Mouse (Mus musculus) lung, embryonic 16.5 days (tissue): ENCODE results near the gene Ankrd54. TPM values are rescaled to one million over a fixed set of nuclear protein-coding genes. Genes with fewer than 3 reads are reported as not detected.

Experiments used
- ATAC-seq: fragments of 200-750 bp; cut with Nextera tagmentation; 2 replicates; pipeline ENCODE4 v1.8.0; 2017; ENCODE audit warnings: low read depth, mild to moderate bottlenecking, moderate library complexity
- H3K27ac ChIP-seq: fragments of 300-500 bp; sonication (generic); 2 replicates; pipeline ENCODE4 v1.5.1; 2014; ENCODE audit warnings: mild to moderate bottlenecking, control low read depth, low read length
- H3K27me3 ChIP-seq: fragments of 300-500 bp; sonication (generic); 2 replicates; pipeline ENCODE4 v1.6.1; 2014; ENCODE audit warnings: low read depth, low read length, mixed read lengths; ENCODE audit not compliant: control insufficient read depth, insufficient read depth
- H3K36me3 ChIP-seq: fragments of 300-500 bp; sonication (generic); 2 replicates; pipeline ENCODE4 v1.6.1; 2014; ENCODE audit warnings: low read length; ENCODE audit not compliant: control insufficient read depth, insufficient read depth
- H3K4me1 ChIP-seq: fragments of 300-500 bp; sonication (generic); replicated peaks from 2 replicates; pipeline ENCODE4 v1.6.1; 2014; ENCODE audit warnings: low read length, mixed read lengths; ENCODE audit not compliant: control insufficient read depth, insufficient read depth
- H3K4me2 ChIP-seq: fragments of 300-500 bp; sonication (generic); 2 replicates; pipeline ENCODE4 v1.6.1; 2014; ENCODE audit warnings: low read depth, low read length, control low read depth
- H3K4me3 ChIP-seq: fragments of 300-500 bp; sonication (generic); 2 replicates; pipeline ENCODE4 v1.5.1; 2014; ENCODE audit warnings: mild to moderate bottlenecking, low read length, control low read depth
- H3K9ac ChIP-seq: fragments of 300-500 bp; sonication (generic); 2 replicates; pipeline ENCODE4 v1.6.1; 2014; ENCODE audit warnings: low read length, control low read depth
- H3K9me3 ChIP-seq: fragments of 300-500 bp; sonication (generic); 2 replicates; pipeline ENCODE4 v1.6.1; 2016; ENCODE audit warnings: low read length; ENCODE audit not compliant: control insufficient read depth
- WGBS: fragments of 180-500 bp; shearing (Covaris S2); extraction: QIAGEN DNeasy Blood & Tissue Kit; methylation state at CpG from one replicate; pipeline ENCODE4 v1.1.7; 2014; 5-methylcytosine and 5-hydroxymethylcytosine counted together
- polyA plus RNA-seq: library from polyadenylated mRNA; unstranded; fragments of >200 nt; fragmentation: Nextera tagmentation; extraction: Ambion mirVana; gene quantifications from 2 replicates; pipeline ENCODE4 v1.2.1, GENCODE M21; 2015

Ankrd54 gene
- polyA plus RNA-seq, 1 experiment from 2014 or later, result 52.6 TPM

DNA sequence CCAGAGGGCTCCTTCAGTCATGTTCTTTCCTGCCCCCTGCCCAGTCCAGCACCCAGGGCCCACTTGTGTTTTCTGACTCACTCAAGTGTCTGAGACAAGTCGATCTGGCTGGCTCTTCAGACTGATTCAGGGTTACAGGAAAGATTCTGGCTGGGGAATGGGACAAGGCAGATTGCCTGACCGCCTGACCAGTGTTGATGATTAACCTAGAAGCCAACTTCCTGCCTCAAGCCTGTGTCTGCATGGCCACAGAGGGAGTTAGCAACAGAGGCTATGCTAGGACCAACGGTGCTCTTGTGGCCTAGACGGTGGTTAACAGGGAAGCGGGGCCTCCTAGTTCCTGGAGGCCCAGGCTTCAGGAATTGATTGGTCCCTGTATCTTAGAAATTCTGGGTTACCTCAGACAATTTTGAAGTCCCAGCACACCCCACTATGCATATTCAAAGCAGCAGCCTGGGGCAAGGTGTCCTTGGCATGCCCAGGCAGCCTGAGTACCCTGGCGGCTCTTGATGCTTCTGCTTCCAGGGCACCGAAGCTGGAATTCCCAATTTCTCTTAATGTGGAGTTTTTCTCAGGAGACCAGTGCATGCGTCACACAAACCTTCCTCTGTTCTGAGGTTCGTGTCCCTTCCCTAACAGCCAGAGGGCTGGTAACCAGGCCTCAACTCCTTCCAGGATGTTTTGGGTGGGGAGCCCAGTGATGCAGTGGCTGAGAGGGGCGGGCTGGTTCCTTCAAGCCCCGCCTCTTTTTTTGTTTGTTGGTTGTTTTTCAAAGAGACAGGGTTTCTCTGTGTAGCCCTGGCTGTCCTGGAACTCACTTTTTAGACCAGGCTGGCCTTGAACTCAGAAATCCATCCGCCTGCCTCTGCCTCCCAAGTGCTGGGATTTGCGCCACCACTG is 11.0 kb downstream of the Ankrd54 start:
- WGBS, result 55% methylated on average over 13 of the region's 13 CpGs
- peaks cover 31% of the 10 kb centered on the region for H3K36me3 ChIP-seq
- peak; percentile 56 for ATAC-seq
- peaks cover 5% of the 10 kb centered on the region for H3K4me1 ChIP-seq
- no peak overlapping the region for H3K4me3 ChIP-seq
- H3K9ac ChIP-seq, result no peak overlapping the region
- H3K27me3 ChIP-seq, result no peaks in the 10 kb centered on the region
- H3K9me3 ChIP-seq, result no peaks in the 10 kb centered on the region
- H3K4me2 ChIP-seq, result no peak overlapping the region
- peak overlapping the region; percentile 74 for H3K27ac ChIP-seq

DNA sequence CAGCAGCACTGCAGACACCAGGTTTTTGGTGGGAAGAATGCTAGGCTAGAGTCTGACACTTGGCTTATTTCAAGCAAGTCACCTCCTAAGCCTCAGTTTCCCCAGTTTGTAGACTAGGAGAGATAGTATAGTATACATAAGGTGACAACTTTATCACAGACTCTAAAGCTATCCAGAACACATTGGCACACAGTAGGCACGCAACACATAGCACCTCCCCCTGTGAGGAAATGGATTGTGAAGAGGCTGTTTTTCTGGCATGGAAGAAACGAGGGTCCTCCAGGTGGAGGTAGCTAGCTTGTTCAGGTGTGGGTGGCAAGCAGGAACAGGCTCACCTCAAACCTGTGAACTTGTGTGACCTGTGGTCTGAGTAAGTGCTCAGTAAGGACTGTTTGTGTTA is 11.7 kb downstream of the Ankrd54 start:
- Histone ChIP-seq H3K27me3 (no peaks in the 10 kb centered on the region), H3K4me2 (no peak overlapping the region), H3K4me3 (no peak overlapping the region), H3K4me1 (peaks cover 5% of the 10 kb centered on the region), H3K27ac (peak overlapping the region; percentile 74), H3K36me3 (peaks cover 28% of the 10 kb centered on the region), H3K9me3 (no peaks in the 10 kb centered on the region), H3K9ac (no peak overlapping the region)
- 48% methylated on average over 2 of the region's 2 CpGs for WGBS
- no peak; the same call in 1 of the 2 replicates for ATAC-seq

DNA sequence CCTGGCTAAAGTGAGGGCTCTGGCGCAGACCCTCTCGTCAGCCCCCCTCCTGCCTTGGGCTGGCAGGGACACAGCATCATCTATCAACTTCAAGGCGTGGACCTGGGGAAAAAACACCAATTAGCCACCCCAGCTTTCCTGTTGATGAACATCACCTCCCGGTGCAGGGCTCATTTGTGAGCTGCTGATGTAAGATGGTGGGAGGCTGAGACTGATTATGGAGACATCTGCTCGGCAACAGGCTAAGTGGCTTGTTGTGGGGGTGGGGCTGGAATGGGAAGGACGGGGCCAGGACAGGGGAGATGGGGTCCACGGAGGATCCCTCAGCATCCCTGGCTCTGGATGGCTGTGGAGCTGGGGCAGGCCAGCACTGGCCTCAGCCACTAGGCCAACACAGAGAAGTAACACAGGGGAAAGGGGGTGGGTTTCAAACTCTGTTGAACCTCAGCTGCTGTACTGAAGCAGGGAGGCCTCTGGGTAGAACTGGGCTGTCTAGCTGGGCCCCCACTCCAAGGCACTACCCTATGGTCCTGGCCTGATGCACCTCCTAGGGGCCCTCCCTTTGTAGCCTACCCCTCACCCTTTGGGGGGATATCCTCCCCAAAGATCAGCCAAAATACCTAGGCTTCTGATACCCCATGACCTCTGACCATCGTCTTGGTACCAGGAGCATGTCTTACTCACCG is 12.4 kb downstream of the Ankrd54 start:
- H3K36me3 ChIP-seq, result peaks cover 22% of the 10 kb centered on the region
- H3K27ac ChIP-seq, result no peak overlapping the region
- H3K4me1 ChIP-seq, result peaks cover 5% of the 10 kb centered on the region
- WGBS, result 48% methylated on average over 9 of the region's 9 CpGs
- H3K9me3 ChIP-seq, result no peaks in the 10 kb centered on the region
- no peak for ATAC-seq
- H3K4me2 ChIP-seq, result no peak overlapping the region
- H3K4me3 ChIP-seq, result no peak overlapping the region
- no peaks in the 10 kb centered on the region for H3K27me3 ChIP-seq
- no peak overlapping the region for H3K9ac ChIP-seq

DNA sequence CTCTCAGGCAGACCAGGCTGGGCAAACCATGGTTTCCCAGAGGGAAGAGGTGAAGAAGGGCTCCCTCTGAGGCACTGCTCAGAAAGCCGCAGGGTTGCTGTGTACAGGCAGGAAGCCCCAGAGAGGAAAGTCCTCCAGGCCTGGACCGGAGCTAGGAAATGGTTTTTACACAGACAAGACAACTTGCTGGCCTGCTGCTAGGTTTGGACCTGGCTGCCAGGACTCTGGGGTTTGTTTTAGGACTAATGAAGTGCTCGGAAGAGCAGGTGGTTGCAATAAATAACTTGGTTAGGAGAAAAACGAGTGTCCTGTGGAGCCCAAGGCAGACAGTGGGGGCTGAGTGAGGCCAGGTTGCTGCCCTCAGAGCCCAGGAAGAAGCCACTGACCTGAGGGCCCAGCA is 14.5 kb downstream of the Ankrd54 start:
- no peak for ATAC-seq
- peaks cover 7% of the 10 kb centered on the region for H3K4me1 ChIP-seq

DNA sequence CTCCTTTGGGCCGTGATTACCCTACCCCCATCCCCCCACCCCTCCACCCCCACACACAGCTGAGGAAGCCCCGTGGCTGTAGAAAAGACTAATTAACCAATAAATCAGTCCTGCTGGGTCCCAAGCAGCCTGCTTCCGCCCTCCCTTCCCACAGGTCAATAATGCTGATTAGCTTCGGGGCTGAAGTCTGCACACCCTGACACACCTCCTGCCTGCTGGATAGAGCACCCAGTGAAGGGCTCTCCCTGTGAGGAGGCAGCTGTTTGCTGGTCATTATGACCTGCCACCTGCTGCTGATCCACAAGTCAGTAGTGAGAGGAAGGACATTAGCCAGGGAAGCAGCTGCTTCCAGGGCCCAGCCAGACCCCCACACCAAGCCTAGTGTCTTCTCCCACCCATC is 17.9 kb downstream of the Ankrd54 start:
- WGBS, result 24% methylated on average over 4 of the region's 4 CpGs
- Histone ChIP-seq H3K4me2 (no peak overlapping the region), H3K27me3 (peaks cover 33% of the 10 kb centered on the region), H3K4me1 (peaks cover 16% of the 10 kb centered on the region), H3K4me3 (no peak overlapping the region), H3K36me3 (no peaks in the 10 kb centered on the region), H3K27ac (no peak overlapping the region), H3K9ac (no peak overlapping the region), H3K9me3 (no peaks in the 10 kb centered on the region)
- no peak for ATAC-seq

More for the DNA sequence above, 14.5 kb downstream of the Ankrd54 start:
- H3K36me3 ChIP-seq, result peaks cover 4% of the 10 kb centered on the region; the same call in 1 of the 2 replicates
- no peak overlapping the region for H3K4me3 ChIP-seq
- H3K9ac ChIP-seq, result no peak overlapping the region
- H3K4me2 ChIP-seq, result no peak overlapping the region
- H3K27me3 ChIP-seq, result peaks cover 10% of the 10 kb centered on the region
- 57% methylated on average over 4 of the region's 4 CpGs for whole genome bisulfite sequencing
- no peaks in the 10 kb centered on the region for H3K9me3 ChIP-seq
- H3K27ac ChIP-seq, result no peak overlapping the region

DNA sequence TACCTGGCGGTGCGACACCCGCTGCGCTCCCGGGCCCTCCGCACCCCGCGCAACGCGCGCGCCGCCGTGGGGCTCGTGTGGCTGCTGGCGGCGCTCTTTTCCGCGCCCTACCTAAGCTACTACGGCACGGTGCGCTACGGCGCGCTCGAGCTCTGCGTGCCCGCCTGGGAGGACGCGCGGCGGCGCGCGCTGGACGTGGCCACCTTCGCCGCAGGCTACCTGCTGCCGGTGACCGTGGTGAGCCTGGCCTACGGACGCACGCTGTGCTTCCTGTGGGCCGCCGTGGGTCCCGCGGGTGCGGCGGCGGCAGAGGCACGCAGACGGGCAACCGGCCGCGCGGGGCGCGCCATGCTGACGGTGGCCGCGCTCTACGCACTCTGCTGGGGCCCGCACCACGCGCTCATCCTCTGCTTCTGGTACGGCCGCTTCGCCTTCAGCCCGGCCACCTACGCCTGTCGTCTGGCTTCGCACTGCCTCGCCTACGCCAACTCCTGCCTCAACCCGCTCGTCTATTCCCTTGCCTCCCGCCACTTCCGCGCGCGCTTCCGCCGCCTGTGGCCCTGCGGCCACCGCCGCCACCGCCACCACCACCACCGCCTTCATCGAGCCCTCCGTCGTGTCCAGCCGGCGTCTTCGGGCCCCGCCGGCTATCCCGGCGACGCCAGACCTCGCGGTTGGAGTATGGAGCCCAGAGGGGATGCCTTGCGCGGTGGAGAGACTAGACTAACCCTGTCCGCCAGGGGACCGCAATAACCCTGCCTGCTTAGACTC is 19.8 kb downstream of the Ankrd54 start:
- Histone ChIP-seq H3K27me3 (peaks cover 36% of the 10 kb centered on the region), H3K4me2 (peak overlapping the region; percentile 99), H3K4me3 (peak overlapping the region; percentile 59), H3K4me1 (peaks cover 17% of the 10 kb centered on the region), H3K9ac (peak overlapping the region; percentile 62), H3K9me3 (no peaks in the 10 kb centered on the region), H3K27ac (no peak overlapping the region), H3K36me3 (no peaks in the 10 kb centered on the region)
- WGBS, result under 1% methylated on average over 81 of the region's 105 CpGs
- ATAC-seq, result peak; percentile 34; the same call in 1 of the 2 replicates

DNA sequence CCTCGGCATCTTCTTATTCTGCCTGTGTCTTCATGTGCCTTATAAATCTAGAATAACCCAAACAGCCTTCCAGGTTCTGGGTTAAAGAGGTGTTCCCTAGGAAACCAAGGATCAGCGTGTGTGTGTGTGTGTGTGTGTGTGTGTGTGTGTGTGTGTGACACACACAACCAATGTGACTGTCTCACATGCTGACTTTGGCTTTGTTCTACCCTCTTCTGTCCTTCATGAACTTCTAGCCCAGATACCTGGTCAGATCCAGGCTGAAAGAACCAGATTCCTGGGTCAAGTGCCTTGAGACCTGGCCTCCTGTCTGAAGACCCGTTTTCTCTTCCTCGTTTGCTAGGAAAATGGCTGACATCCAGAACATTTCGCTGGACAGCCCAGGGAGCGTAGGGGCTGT is 21.1 kb downstream of the Ankrd54 start, which contains the start of gene Galr3:
Gene Galr3 (plus strand): TSS at position 301 of the 400 bp plus-strand sequence.
- Histone ChIP-seq H3K36me3 (no peaks in the 10 kb centered on the region), H3K4me2 (peak within 1 kb of the TSS; percentile 99), H3K4me1 (peaks cover 18% of the 10 kb centered on the region), H3K27ac (no peak within 1 kb of the TSS), H3K27me3 (peaks cover 36% of the 10 kb centered on the region), H3K9ac (peak within 1 kb of the TSS; percentile 62), H3K9me3 (no peaks in the 10 kb centered on the region), H3K4me3 (peak within 1 kb of the TSS; percentile 59)
- ATAC-seq, result no peak
- 67% methylated on average over 6 of the region's 6 CpGs for WGBS

DNA sequence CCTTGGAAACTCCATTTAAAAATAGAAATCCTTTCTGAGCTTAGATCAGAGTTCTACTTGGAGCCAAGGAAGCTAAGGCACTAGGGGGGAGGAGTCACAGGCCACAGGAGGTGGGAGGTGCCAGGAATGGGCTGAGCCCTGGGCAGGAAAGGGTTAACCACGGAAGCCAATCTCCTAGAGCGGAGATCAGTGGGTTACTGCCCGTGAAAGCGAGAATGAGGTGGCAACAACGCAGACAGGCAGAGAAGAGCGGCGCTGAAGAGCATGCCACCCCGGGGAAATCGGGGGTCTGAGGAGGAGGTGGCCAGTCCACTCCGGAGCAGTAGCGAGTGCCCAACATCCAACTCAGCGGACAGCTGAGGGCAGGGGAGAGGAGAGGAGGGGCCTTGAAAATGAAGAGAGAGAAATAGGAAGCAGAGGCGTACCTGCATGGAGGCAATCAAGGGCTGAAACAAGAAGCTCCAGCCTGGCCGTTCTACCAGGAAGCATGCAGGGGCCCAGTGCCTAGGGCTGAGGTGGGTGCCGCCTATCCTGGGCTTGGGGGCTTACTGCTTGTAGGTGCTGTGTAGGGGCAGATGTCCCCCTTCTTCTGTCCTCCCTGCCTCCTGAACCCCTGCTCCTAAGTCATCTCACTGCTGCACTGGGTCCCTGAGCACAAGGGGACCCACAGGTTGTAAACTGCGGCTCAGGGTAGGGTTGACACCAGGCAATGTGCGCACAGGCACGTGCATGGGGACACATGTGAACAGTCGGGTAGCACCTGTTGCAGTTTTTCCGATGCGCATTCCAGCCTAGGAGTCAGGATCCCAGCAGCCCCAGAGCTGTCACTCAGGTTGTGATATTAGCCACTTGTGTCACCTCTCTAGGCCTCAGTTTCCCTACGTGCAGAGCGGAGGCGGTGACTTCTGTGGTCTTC is 21.9 kb downstream of the Ankrd54 start:
- Histone ChIP-seq H3K4me1 (peaks cover 18% of the 10 kb centered on the region), H3K9me3 (no peaks in the 10 kb centered on the region), H3K36me3 (no peaks in the 10 kb centered on the region), H3K27ac (no peak overlapping the region), H3K4me2 (peak overlapping the region; percentile 55), H3K27me3 (peaks cover 36% of the 10 kb centered on the region), H3K9ac (peak overlapping the region; percentile 36; the same call in 1 of the 2 replicates), H3K4me3 (peak overlapping the region; percentile 33)
- WGBS, result 17% methylated on average over 24 of the region's 24 CpGs
- ATAC-seq, result no peak
